In the genomic region with DNA sequence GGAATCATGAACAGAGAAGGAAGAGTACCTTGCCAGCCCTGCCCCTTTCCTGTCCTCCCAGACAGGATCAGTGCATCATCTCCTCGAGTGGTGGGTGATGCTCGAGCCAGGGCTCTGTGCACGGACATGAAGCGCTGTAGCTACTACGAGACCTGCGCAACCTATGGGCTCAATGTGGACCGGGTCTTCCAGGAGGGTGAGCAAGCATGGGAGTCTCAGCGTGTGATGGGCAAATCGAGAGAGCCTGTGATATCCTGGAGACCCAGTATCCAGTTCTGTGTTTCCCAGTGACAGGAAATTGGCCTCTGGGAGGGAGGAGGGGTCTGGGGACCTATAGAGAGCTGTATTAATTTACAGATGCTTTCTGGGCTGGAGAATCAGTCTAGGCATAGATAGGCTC, we compare ENCODE assay signal across 34 mouse cellular contexts. TPM values are rescaled to one million over a fixed set of nuclear protein-coding genes. Genes with fewer than 3 reads are reported as not detected.
"Had no signal": no experiment of that assay in that cellular context is flagged by ENCODE, and none has a peak within 500 bp of the region (broad histone marks: within the 10 kb centered on the region; RNA-seq: fewer than 3 reads in every experiment).

No protein-coding gene starts in this region.

- H3K9ac ChIP-seq: heart, embryonic 12.5 days; heart, embryonic 13.5 days; heart, embryonic 15.5 days; hindbrain, embryonic 12.5 days; hindbrain, embryonic 13.5 days; hindbrain, embryonic 14.5 days; hindbrain, embryonic 15.5 days; intestine, embryonic 15.5 days; kidney, embryonic 15.5 days had no signal

- H3K4me3 ChIP-seq: heart, embryonic 12.5 days; heart, embryonic 13.5 days; heart, embryonic 15.5 days; hindbrain, embryonic 10.5 days; hindbrain, embryonic 12.5 days; hindbrain, embryonic 13.5 days; hindbrain, embryonic 15.5 days; intestine, embryonic 15.5 days; kidney, embryonic 15.5 days; layer of hippocampus, adult 2 months; left cerebral cortex, adult 2 months had no signal

- ATAC-seq: hindbrain, embryonic 16.5 days; hindbrain, postnatal 0 days; inflammation-experienced regulatory T-cells, adult 6 months; intestine, embryonic 15.5 days; intestine, embryonic 16.5 days; intestine, postnatal 0 days had no signal

- DNase-seq: heart, postnatal 10 days; heart, postnatal 14 days; heart, postnatal 36 days; kidney, adult 11 months; kidney, adult 18-20 months; kidney, adult 2 months; kidney, adult 8-10 months; kidney, adult 9 months; kidney, postnatal 10 days; kidney, postnatal 14 days; kidney, postnatal 25 days; kidney, postnatal 36 days; kidney, postnatal 4 days; layer of hippocampus, adult 9-11 months; layer of hippocampus, postnatal 36 days had no signal

- H3K9me3 ChIP-seq: heart, embryonic 12.5 days; heart, embryonic 13.5 days; heart, embryonic 15.5 days; hindbrain, embryonic 10.5 days; hindbrain, embryonic 12.5 days; hindbrain, embryonic 13.5 days; hindbrain, embryonic 15.5 days; intestine, embryonic 15.5 days; kidney, embryonic 15.5 days had no signal

- H3K4me2 ChIP-seq: heart, embryonic 11.5 days; heart, embryonic 12.5 days; heart, embryonic 13.5 days; heart, embryonic 15.5 days; hindbrain, embryonic 12.5 days; hindbrain, embryonic 13.5 days; hindbrain, embryonic 14.5 days; hindbrain, embryonic 15.5 days; intestine, embryonic 15.5 days; kidney, embryonic 15.5 days had no signal

- H3K36me3 ChIP-seq: heart, embryonic 12.5 days; heart, embryonic 13.5 days; heart, embryonic 15.5 days; hindbrain, embryonic 10.5 days; intestine, embryonic 15.5 days; kidney, embryonic 15.5 days had no signal

- H3K27ac ChIP-seq: heart, embryonic 13.5 days; heart, embryonic 15.5 days; hindbrain, embryonic 10.5 days; hindbrain, embryonic 12.5 days; hindbrain, embryonic 13.5 days; hindbrain, embryonic 14.5 days; hindbrain, embryonic 15.5 days; hindbrain, postnatal 0 days; intestine, embryonic 15.5 days; kidney, embryonic 15.5 days; kidney, postnatal 0 days; layer of hippocampus, adult 2 months; left cerebral cortex, adult 2 months had no signal

RNA-seq across cellular contexts. Expression of gene Agap2, which starts 10.0 kb away (rescaled TPM):
- polyA plus RNA-seq: heart, embryonic 13.5 days; heart, embryonic 15.5 days had no signal
